Mouse (Mus musculus): ENCODE results near the gene A430033K04Rik. TPM values are rescaled to one million over a fixed set of nuclear protein-coding genes. Genes with fewer than 3 reads are reported as not detected.

Gene A430033K04Rik
- polyA plus RNA-seq (2014; fragmentation: Nextera tagmentation; extraction: Ambion mirVana), result 10.6 and 11.2 TPM in 2 replicates

DNA sequence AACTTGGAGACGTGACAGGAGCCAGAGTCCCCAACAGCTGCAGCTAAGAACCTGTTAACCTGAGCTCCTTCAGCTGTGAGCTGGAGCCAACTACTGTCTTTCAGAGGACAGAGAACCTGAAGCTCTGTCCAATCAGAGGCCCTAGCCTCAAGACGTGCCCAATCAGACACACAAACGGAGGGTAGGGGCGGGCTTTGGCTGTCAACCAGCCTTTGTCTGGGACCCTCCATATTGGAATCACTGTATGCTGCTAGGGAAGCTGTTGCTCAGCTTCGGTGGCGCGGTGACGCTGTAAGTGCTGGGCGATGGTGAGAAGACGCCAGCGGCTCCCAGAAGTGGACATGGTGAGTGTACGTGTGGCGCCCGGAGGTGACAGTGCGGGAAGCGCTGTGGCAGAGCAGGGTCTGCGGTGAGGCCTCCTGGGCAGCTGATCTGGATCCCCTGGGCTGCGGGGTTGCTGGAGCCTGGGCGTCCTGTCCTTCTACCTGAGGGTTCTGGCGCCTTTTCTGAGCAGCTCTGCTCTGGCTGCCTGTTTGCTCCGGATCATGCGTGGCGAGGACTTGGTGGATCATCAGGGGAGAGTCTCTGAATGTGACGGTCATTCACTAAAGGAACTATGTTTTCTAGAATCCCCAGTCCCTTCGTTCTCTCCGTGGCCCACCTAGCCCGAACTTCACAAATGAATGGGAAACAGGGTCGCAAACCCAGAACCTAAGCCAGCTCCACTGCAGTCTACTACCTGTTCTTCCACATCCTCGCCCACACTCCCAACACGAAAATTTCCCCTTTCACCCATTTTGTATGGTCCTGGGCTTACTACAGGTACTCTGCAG is at the start of gene A430033K04Rik:
Gene A430033K04Rik (plus strand): TSS at position 215 of the 833 bp plus-strand sequence.
- ATAC-seq (ENCODE audit: low FRiP score), result peak; percentile 93
- Histone ChIP-seq H3K27ac (ENCODE audit: low read depth, low read length) (peak within 1 kb of the TSS; percentile 53; the same call in 1 of the 2 replicates), H3K36me3 (ENCODE audit: control insufficient read depth, insufficient read depth, low read length) (no peaks in the 10 kb centered on the region; the same call in 1 of the 2 replicates), H3K27me3 (ENCODE audit: control insufficient read depth, insufficient read depth, low read length) (no peaks in the 10 kb centered on the region), H3K4me2 (peak within 1 kb of the TSS; percentile 77), H3K4me1 (ENCODE audit: control insufficient read depth, insufficient read depth, low read length) (peaks cover 11% of the 10 kb centered on the region), H3K4me3 (ENCODE audit: low read depth, low read length) (peak within 1 kb of the TSS; percentile 87), H3K9me3 (ENCODE audit: control insufficient read depth, low read length) (no peaks in the 10 kb centered on the region; the same call in 1 of the 2 replicates), H3K9ac (ENCODE audit: low read length) (peak within 1 kb of the TSS; percentile 90)
- peak; percentile 97 for DNase-seq (ENCODE audit: low spot score, missing footprints)
- 1% methylated on average over 30 of the region's 30 CpGs for WGBS

DNA sequence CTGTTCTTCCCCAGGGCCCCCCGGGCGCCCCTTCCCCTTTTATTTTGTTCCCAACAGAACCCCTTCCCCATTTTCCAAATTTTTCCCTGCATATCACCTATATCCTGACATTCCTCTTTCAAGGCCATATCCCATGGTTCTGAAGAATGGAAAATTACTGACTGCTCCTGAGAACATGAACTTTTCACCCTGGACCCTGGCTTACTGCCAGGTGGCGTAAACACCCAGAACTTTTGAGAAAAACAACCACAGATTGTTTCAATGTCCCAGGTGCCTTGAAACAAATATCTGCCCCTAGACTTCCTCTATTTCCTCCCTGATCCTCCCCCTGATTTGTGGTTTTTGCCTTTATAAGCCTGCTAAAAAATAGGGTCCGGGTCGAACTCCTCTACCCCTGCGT is 35.3 kb upstream of the A430033K04Rik start:
- no peak for ATAC-seq (ENCODE audit: low FRiP score)
- no peaks in the 10 kb centered on the region for H3K4me1 ChIP-seq (ENCODE audit: control insufficient read depth, insufficient read depth, low read length)
- 89% methylated on average over 6 of the region's 6 CpGs for WGBS
- H3K4me2 ChIP-seq, result no peak overlapping the region
- no peak for DNase-seq (ENCODE audit: low spot score, missing footprints)
- no peak overlapping the region for H3K27ac ChIP-seq (ENCODE audit: low read depth, low read length)
- H3K9me3 ChIP-seq (ENCODE audit: control insufficient read depth, low read length), result no peaks in the 10 kb centered on the region; the same call in 1 of the 2 replicates
- H3K36me3 ChIP-seq (ENCODE audit: control insufficient read depth, insufficient read depth, low read length), result no peaks in the 10 kb centered on the region
- no peak overlapping the region for H3K9ac ChIP-seq (ENCODE audit: low read length)
- H3K27me3 ChIP-seq (ENCODE audit: control insufficient read depth, insufficient read depth, low read length), result no peaks in the 10 kb centered on the region
- H3K4me3 ChIP-seq (ENCODE audit: low read depth, low read length), result no peak overlapping the region

DNA sequence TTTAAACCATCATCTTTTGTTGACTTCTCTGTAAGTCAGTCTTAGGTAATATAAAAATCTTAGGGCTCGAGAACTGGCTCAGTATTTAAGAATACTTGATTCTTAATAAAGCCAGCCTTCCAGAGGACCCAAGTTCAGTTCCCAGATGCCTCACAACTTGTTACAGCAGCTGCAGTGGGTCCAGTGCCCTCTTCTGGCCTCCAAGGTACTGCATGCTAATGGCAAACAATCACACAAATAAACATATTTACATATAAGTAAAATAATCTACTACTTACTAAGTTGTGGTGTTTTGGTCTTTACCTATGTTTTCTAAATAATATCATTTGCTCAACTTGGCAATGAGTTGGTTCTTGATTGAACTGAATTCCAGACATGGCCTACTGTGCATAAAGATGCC is 4.3 kb upstream of the A430033K04Rik start:
- WGBS, result 97% methylated on average over 1 of the region's 1 CpGs

DNA sequence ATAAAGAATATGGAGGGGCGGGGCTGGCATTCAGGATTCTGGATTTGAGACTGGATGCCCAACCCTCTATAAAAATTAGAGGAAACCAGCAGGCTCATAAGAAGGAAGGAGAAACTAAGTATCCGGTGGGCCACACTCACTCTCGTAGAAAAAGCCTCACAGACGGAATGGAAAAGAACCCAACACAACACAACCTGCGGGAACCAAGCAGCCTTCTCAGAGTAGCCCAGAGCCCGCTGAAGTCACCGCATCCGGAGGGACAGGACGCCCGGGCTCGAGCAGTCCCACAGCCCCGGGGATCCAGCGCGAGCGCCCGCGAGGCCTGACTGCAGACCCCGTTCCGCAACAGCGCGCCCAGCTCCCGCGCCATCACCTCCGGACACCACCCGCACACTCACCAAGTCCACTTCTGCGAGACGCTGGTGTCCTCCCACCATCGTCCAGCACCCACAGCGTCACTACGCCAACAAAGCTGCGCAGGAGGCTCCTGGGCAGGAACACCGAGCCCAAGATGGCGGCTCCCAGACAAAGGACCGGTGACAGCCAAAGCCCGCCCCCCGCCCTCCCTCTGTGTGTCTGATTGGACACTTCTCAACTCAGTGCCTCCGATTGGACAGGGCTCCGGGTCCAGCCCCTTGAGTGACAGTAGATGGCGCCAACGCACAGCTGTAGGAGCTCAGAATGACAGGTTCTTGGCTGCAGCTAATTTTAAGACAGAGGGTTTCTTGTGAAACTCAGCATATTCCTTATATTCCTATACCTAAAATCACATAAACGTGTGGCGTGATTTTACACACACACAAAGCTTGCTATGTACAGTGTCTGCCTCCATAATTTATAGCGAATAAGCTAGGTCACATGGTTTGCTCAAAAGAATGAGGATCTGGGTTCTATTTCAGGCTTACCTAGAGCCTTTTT is 3.2 kb upstream of the A430033K04Rik start, which contains the start of gene Zfp68:
Gene Zfp68 (minus strand): TSS at position 551 of the 918 bp plus-strand sequence.
- peak within 1 kb of the TSS; percentile 43 for H3K4me2 ChIP-seq
- WGBS, result under 1% methylated on average over 43 of the region's 43 CpGs
- DNase-seq (ENCODE audit: low spot score, missing footprints) (peak; percentile 99), ATAC-seq (ENCODE audit: low FRiP score) (peak; percentile 97)
- H3K27me3 ChIP-seq (ENCODE audit: control insufficient read depth, insufficient read depth, low read length), result no peaks in the 10 kb centered on the region
- H3K36me3 ChIP-seq (ENCODE audit: control insufficient read depth, insufficient read depth, low read length), result peaks cover 26% of the 10 kb centered on the region
- H3K27ac ChIP-seq (ENCODE audit: low read depth, low read length), result peak within 1 kb of the TSS; percentile 91
- peak within 1 kb of the TSS; percentile 87 for H3K4me3 ChIP-seq (ENCODE audit: low read depth, low read length)
- peaks cover 9% of the 10 kb centered on the region for H3K4me1 ChIP-seq (ENCODE audit: control insufficient read depth, insufficient read depth, low read length)
- H3K9ac ChIP-seq (ENCODE audit: low read length), result peak within 1 kb of the TSS; percentile 97
- peaks cover 17% of the 10 kb centered on the region; the same call in 1 of the 2 replicates for H3K9me3 ChIP-seq (ENCODE audit: control insufficient read depth, low read length)

More for the DNA sequence above, 4.3 kb upstream of the A430033K04Rik start:
- peak overlapping the region; percentile 43 for H3K4me2 ChIP-seq
- peak overlapping the region; percentile 87; the same call in 1 of the 2 replicates for H3K4me3 ChIP-seq (ENCODE audit: low read depth, low read length)
- H3K27ac ChIP-seq (ENCODE audit: low read depth, low read length), result no peak overlapping the region
- no peaks in the 10 kb centered on the region for H3K27me3 ChIP-seq (ENCODE audit: control insufficient read depth, insufficient read depth, low read length)
- H3K36me3 ChIP-seq (ENCODE audit: control insufficient read depth, insufficient read depth, low read length), result peaks cover 37% of the 10 kb centered on the region
- DNase-seq (ENCODE audit: low spot score, missing footprints) (peak; percentile 83), ATAC-seq (ENCODE audit: low FRiP score) (no peak)
- peaks cover 27% of the 10 kb centered on the region; the same call in 1 of the 2 replicates for H3K9me3 ChIP-seq (ENCODE audit: control insufficient read depth, low read length)
- no peak overlapping the region for H3K9ac ChIP-seq (ENCODE audit: low read length)
- no peaks in the 10 kb centered on the region for H3K4me1 ChIP-seq (ENCODE audit: control insufficient read depth, insufficient read depth, low read length)

DNA sequence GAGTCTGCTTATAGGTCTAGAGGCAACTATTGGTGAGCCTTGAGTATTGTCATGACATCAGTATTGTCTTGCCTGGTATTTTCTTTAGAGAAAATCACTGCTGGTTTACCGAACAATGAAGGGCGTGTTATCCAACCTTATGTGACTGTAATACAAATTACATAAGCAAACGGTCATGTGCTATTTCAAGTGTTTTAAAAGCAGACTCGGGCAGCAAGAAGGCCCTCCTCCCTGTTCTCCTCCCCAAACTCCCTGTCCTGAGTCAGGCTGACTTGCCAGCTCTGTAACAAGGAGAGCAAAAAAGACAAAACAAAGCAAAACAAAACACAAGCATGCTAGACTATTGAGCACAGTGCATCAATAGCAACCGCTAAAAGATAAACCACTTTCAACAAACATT is 1.8 kb upstream of the A430033K04Rik start:
- ATAC-seq (ENCODE audit: low FRiP score) (no peak), DNase-seq (ENCODE audit: low spot score, missing footprints) (no peak)
- Histone ChIP-seq H3K4me1 (ENCODE audit: control insufficient read depth, insufficient read depth, low read length) (peaks cover 11% of the 10 kb centered on the region), H3K9me3 (ENCODE audit: control insufficient read depth, low read length) (peaks cover 11% of the 10 kb centered on the region; the same call in 1 of the 2 replicates), H3K27me3 (ENCODE audit: control insufficient read depth, insufficient read depth, low read length) (no peaks in the 10 kb centered on the region), H3K4me2 (no peak overlapping the region), H3K4me3 (ENCODE audit: low read depth, low read length) (no peak overlapping the region), H3K36me3 (ENCODE audit: control insufficient read depth, insufficient read depth, low read length) (peaks cover 13% of the 10 kb centered on the region), H3K9ac (ENCODE audit: low read length) (no peak overlapping the region), H3K27ac (ENCODE audit: low read depth, low read length) (no peak overlapping the region)
- 78% methylated on average over 5 of the region's 5 CpGs for WGBS

DNA sequence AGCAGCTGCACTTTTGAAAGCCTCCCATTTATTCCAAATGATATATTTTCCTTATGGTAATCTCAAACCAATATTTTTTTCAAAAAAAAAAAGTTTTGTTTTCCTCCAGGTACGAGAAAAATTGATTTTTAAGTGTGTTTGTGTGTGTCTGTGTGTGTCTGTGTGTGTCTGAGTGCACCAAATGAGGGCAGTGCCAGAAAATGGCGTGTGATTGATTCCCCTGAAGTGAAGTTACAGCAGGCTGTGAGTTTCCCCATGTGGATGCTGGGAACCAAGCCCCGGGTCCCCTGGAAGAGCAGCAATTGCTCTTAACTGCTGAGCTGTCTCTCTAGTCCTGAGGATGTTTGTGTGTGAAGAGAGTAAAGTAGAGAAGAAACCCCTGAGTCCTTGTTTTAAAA is 818 bp downstream of the A430033K04Rik start:
- peaks cover 11% of the 10 kb centered on the region for H3K4me1 ChIP-seq (ENCODE audit: control insufficient read depth, insufficient read depth, low read length)
- H3K36me3 ChIP-seq (ENCODE audit: control insufficient read depth, insufficient read depth, low read length), result no peaks in the 10 kb centered on the region; the same call in 1 of the 2 replicates
- peak overlapping the region; percentile 77 for H3K4me2 ChIP-seq
- H3K4me3 ChIP-seq (ENCODE audit: low read depth, low read length), result peak overlapping the region; percentile 87
- 15% methylated on average over 3 of the region's 3 CpGs for WGBS
- H3K9ac ChIP-seq (ENCODE audit: low read length), result peak overlapping the region; percentile 90
- no peaks in the 10 kb centered on the region for H3K9me3 ChIP-seq (ENCODE audit: control insufficient read depth, low read length)
- no peak overlapping the region for H3K27ac ChIP-seq (ENCODE audit: low read depth, low read length)
- DNase-seq (ENCODE audit: low spot score, missing footprints), result no peak
- ATAC-seq (ENCODE audit: low FRiP score), result no peak
- H3K27me3 ChIP-seq (ENCODE audit: control insufficient read depth, insufficient read depth, low read length), result no peaks in the 10 kb centered on the region

DNA sequence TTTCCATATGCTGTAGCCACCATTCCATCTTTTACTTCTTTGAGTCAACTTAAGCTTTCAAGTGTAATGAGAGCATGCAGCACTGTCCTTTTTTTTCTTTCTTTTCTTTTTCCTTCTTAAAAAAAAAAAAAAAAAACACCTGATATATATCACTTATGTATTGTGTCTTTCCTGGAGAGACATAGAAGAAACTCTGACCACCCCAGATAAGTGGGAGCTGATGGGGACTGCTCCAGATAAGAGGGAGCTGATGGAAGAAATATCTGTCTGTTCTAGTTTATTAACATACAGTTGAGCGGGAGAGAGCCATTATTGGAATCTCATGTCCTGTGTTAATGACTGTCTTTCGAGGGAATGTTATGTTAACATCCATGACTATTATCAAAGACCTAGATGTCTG is 13.8 kb downstream of the A430033K04Rik start:
- no peak overlapping the region for H3K9ac ChIP-seq (ENCODE audit: low read length)
- no peak overlapping the region for H3K27ac ChIP-seq (ENCODE audit: low read depth, low read length)
- peak; percentile 12 for DNase-seq (ENCODE audit: low spot score, missing footprints)
- H3K4me1 ChIP-seq (ENCODE audit: control insufficient read depth, insufficient read depth, low read length), result no peaks in the 10 kb centered on the region
- H3K4me2 ChIP-seq, result no peak overlapping the region
- 93% methylated on average over 2 of the region's 2 CpGs for WGBS
- H3K9me3 ChIP-seq (ENCODE audit: control insufficient read depth, low read length), result no peaks in the 10 kb centered on the region
- no peaks in the 10 kb centered on the region for H3K27me3 ChIP-seq (ENCODE audit: control insufficient read depth, insufficient read depth, low read length)
- ATAC-seq (ENCODE audit: low FRiP score), result no peak
- H3K36me3 ChIP-seq (ENCODE audit: control insufficient read depth, insufficient read depth, low read length), result peaks cover 2% of the 10 kb centered on the region; the same call in 1 of the 2 replicates
- no peak overlapping the region for H3K4me3 ChIP-seq (ENCODE audit: low read depth, low read length)

DNA sequence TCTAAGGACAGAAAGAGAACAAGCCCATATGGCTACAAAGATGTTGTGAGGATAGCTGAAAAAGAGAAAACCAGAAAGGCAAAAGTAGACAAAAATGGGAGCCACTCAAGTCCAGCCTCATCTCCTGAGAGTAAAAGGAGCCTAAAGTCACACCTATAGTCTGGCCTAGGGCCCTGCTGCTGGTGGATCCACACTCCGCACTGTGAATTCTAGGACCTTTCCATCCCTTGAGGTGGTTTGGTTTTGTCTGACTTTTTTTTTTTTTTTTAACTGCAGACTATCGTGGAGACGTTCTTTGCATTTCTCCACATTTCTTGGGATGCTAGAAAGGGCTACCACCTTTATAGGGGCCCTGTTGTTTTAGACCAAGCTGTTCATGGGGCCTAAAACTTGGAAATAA is 18.4 kb downstream of the A430033K04Rik start:
- Histone ChIP-seq H3K4me2 (no peak overlapping the region), H3K9ac (ENCODE audit: low read length) (no peak overlapping the region), H3K9me3 (ENCODE audit: control insufficient read depth, low read length) (no peaks in the 10 kb centered on the region), H3K27me3 (ENCODE audit: control insufficient read depth, insufficient read depth, low read length) (no peaks in the 10 kb centered on the region), H3K4me1 (ENCODE audit: control insufficient read depth, insufficient read depth, low read length) (no peaks in the 10 kb centered on the region), H3K36me3 (ENCODE audit: control insufficient read depth, insufficient read depth, low read length) (peaks cover 2% of the 10 kb centered on the region; the same call in 1 of the 2 replicates), H3K27ac (ENCODE audit: low read depth, low read length) (no peak overlapping the region), H3K4me3 (ENCODE audit: low read depth, low read length) (no peak overlapping the region)
- 92% methylated on average over 3 of the region's 3 CpGs for WGBS
- ATAC-seq (ENCODE audit: low FRiP score) (no peak), DNase-seq (ENCODE audit: low spot score, missing footprints) (peak; percentile 54)

Measured in midbrain, embryonic 11.5 days (tissue).